Mouse (Mus musculus): ENCODE data around the gene Pnldc1. TPM values are rescaled to one million over a fixed set of nuclear protein-coding genes. Genes with fewer than 3 reads are reported as not detected.
"Not testable (repeated sequence)": the region's sequence is repeated elsewhere in the genome, so short reads cannot be mapped to it uniquely, and the experiment has no call there.

Pnldc1 gene
- polyA plus RNA-seq, 1 experiment = 0.79 TPM

DNA sequence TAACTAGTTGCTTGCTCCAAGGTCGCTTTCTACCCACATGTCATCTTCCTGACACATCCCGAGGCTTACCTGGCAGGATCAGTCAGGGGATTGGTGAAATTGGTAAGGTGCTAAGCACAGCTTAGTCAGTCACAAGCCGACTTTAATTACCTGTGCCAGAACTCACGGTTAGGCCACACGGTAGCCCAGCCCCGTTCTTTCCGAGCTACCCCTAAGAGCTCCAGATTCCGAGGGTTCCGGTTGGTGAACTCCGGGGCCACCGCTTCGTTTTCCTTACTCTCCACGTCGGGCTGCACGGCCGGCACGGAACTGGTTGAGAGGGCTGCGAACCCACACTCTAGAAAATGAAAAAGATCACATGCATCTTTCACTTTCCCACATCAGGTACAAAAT, 5.5 kb upstream of the Pnldc1 start, which contains the start of gene Tcp1:
TSS of gene Tcp1 (plus strand) at position 214 of the 393 bp plus-strand sequence.
- under 1% methylated on average over 18 of the region's 18 CpGs for WGBS
- no peak for DNase-seq (ENCODE audit: low read depth, low spot score)

DNA sequence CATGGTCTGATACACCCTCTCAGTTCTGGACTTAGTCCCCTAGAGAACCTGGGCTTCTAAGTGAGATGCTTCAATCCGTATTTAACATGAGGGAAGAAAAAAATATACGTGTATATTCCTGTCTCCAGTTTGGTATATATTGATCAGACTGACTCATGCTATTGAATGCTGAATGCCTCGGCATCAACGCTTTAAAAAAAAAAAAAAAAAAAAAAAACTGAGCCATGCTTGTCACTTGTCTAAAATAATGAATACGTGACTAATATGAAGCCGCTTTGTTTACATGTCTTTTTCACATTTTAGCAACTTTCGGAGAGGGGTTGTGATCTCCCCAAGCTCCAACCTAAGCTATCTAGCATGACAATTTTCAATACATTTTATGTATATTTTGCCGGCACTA, 361 bp upstream of the Pnldc1 start:
- DNase-seq (ENCODE audit: low read depth, low spot score) = no peak
- 87% methylated on average over 8 of the region's 8 CpGs for WGBS

DNA sequence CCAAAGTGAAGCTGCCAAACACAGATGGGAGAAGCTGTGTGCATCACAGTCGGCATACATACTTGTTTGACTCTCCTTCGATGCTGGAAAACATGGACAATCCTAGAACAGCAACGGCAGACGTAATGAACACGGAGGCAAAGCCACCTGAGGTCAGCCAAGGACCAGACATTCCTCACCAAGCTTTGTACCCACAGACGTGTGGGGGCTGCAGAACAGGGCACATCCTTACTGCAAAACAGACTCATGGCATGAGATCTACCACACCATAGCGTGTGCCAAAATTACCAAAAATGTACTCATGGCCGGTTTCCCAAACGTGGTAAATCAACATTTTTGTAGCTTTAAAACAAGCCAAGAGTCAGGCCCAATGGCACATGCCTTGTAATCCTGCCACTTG, 3.6 kb downstream of the Pnldc1 start:
- DNase-seq (ENCODE audit: low read depth, low spot score) = no peak
- WGBS = 87% methylated on average over 9 of the region's 9 CpGs

DNA sequence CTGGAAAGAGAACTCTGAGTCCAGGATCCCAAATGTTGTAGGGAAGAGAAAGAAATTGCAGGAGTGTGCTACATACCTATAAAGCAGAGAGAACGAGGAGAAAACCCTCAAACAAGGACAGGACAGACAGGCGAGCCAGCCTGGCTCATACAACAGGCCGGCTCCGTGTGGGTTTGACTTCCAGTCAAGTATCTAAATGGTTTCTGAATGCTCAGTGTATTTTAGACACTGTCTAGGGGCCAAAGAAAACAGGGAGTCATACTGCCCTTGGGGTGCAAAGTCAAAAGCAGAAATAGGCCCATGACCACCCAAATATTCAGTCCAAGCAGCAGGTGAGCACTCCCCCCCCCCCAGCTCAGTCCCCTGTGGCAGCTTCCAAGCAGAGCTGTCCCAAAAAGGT, 4.2 kb downstream of the Pnldc1 start:
- WGBS = 82% methylated on average over 4 of the region's 4 CpGs
- DNase-seq (ENCODE audit: low read depth, low spot score) = no peak

DNA sequence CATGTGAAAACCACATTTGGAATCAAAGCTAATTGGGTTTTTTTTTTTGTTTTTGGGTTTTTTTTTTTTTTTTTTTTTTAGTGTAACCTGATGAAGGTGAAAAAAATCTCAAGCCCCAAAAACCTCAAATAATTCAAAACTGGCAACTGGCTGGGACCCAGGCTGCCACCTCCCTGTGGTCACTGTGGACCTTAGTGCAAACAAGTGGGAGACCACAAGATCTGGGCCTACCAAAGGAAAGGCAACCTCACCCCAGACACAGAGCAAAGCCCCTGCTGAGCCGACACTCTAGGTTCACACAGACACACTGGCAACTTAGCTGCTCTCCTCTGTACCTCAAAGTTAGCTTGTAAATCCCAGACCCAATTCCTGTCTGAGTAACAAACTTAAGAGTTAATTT, 5.7 kb downstream of the Pnldc1 start:
- 87% methylated on average over 1 of the region's 1 CpGs for WGBS
- no peak for DNase-seq (ENCODE audit: low read depth, low spot score)

DNA sequence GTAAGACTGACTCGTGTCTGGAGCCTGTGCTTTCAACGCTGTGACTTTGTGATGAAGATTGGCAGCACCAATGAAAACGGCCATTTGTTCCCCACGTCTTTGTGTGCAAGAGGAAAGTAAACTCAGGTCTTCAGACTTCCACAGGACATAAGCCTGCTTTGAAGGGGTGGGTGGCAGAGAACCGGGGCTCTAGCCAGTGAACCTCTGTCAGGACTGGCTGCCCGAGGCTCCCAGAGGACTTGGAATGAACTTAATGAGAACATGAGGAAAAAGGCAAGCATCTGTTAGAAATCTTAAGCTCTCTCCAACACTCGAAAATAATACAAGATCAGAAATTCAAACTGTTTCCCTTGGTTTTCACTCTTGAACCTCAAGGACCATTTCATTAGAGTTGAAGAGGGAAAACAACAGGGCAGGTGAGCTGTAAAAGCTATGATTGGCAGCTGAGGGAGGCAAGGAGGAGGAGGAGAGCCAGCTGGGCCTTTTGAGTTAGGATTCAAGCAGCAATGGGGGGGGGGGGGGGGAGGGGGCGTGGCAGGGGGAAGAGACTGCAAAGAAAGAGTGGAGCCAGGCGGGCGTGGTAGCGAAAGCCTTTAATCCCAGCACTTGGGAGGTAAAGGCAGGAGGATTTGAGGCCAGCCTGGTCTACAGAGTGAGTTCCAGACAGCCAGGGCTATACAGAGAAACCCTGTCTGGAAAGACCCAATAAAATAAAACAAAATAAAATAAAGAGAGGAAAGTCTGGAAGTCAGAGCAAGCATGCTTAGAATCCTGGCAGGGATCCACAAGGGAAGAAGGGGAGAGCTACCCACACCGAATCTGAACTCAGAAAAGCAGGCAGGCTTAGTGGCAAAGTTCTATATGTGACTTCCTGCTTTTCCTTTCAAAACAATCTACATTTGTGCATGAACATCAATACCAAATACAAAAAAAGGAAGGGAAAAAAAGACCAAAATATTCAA, 6.4 kb downstream of the Pnldc1 start:
- 66% methylated on average over 11 of the region's 12 CpGs for WGBS
- DNase-seq (ENCODE audit: low read depth, low spot score) = no peak

DNA sequence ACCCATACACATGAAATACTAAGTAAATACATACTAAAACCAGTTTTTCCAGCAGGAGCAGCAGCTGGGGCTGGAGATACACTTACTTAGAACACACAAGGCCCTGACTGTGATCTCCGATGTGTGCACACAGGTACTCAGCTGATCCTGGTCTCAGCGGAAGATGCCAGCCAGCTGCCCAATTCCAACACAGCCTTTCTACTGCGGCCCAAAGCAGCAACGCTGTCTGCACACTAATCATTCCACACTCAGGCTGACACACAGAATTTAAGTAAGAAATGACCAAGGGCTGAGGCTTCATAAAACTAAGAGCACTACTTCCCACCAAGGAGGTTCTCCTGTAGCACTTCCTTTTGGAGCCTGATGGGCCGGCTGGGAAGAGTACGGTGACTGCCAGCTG, 7.7 kb downstream of the Pnldc1 start:
- WGBS = 89% methylated on average over 6 of the region's 6 CpGs
- no peak for DNase-seq (ENCODE audit: low read depth, low spot score)

DNA sequence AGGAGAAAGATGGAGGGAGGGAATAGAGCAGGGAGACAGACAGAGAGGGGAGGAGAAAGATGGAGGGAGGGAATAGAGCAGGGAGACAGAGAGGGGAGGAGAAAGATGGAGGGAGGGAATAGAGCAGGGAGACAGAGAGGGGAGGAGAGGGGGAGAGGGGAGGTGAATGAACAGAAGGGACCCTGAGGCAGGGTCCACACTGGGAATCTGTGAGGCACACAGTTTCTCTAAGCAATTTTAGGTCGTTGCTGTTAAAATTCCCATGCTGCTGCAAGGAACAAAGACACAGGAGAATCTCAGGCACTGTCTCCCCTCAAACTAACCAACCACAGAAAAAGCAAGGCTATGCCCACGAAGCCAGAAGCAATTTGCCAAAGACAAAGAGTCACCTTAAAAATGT, 11.4 kb downstream of the Pnldc1 start:
- not testable (repeated sequence) for DNase-seq (ENCODE audit: low read depth, low spot score)
- WGBS = 40% methylated on average over 2 of the region's 2 CpGs

DNA sequence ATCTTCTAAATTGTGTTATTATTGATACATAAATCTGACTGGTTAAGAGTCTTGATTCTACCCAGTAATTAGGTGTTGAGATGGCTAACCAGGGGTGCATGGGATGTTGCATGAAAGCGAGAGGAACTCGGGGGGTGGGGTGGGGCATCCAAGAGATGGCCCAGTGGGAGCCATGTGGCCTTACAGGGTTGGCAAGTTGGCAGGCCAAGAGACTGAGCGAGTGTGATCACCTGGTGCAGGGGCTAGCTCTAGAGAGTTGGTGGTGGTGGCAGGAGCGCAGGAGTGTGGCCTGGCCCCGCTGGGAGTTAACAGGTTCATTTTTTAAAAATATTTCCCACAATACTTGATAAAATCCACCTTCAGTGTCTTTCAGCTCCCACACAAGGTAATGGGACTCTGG, 12.4 kb downstream of the Pnldc1 start:
- WGBS = 95% methylated on average over 5 of the region's 5 CpGs
- no peak for DNase-seq (ENCODE audit: low read depth, low spot score)

DNA sequence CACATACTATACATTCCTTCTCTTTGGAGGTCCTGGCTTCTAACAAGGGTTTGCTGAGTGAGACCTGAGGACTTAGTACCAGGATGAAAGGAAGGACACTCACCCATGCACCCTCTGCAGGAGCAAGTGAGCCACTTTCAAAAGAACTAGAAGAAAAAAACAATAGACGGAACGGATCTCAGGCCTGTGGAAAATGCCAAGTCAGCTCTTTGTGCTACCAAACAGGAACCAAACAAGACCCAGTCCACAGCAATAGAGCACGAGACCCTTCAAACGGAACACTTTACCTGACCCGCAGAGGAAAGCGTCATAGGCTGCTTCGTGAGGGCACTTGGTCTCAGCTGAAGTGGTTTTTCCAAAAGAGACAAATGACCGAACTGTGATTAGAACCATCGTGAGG, 18.0 kb downstream of the Pnldc1 start:
- 93% methylated on average over 9 of the region's 9 CpGs for WGBS
- DNase-seq (ENCODE audit: low read depth, low spot score) = no peak

DNA sequence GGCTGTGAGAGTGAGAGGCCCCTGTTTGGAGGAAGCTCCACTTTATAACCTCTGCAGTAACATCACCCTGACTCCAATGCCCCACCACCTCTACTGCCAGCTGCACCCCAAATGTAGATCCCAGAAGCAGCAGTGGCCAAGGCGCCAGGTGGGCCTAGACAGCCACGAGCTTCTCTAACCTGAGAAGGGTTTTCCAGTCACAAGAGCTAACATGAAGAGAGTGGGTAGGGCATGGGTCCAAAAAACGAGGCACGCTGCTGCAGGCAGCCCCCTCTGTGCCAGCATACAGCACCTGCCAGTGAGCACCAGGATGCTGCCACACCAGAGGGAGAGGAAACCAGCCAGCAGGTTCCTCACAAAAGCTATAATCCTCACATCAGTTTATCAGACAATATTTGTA, 19.0 kb downstream of the Pnldc1 start:
- DNase-seq (ENCODE audit: low read depth, low spot score) = no peak
- 86% methylated on average over 4 of the region's 4 CpGs for WGBS

DNA sequence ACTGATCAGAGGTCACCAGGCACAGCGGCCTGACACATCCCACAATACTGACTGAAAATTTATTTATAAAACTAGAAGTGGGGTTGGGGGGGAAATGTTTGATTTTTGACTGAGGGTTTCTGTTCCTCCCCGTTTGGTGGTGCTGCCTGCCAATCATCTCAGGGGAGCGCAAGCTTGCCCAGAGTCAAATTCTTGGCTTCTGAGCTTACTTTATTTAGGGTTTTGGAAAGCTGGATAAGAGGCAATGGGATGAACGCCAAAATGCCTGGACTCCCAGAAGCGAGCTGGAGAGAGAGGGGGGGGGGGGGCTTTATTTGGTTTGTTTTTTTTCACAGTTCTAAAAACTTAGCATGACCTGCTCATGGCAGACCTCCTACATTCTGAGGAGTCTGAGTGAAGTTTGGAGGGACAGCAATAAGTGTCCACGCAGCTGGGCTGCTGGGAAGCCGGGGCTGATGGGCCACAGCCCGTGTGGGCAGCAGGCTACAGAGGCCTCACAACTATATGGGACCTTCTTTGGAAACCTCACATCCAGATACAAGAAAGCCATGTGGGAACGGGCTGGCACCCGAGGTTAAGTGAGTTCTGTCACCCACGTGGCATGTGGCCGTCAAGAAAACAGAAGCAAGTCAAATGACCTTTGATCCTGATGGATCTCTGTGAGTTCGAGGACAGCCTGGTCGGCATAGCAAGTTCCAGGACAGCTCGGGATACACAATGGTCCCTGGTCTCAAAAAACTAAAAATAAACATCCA, 22.8 kb downstream of the Pnldc1 start:
- 72% methylated on average over 15 of the region's 15 CpGs for WGBS
- DNase-seq (ENCODE audit: low read depth, low spot score) = no peak

DNA sequence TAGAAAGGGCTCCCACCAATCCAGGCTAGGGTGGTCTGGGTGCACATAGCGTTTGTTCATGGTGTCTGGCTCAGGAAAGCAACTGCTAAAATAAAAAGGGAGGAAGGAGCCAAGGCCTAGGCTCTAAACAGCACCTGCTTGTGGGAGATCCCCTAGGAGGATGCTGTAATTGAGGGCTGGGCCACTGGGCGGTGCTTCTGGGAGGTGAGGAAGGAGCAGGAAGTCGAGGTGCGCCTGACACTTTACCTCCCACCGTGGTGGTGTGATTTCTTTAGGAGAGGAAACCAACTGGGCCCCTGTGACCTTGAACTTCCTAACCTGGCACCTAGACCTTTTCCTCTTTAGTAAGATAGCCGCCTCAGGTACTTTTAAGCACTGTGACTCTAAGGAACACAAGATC, 23.4 kb downstream of the Pnldc1 start:
- no peak for DNase-seq (ENCODE audit: low read depth, low spot score)
- 22% methylated on average over 6 of the region's 6 CpGs for WGBS

DNA sequence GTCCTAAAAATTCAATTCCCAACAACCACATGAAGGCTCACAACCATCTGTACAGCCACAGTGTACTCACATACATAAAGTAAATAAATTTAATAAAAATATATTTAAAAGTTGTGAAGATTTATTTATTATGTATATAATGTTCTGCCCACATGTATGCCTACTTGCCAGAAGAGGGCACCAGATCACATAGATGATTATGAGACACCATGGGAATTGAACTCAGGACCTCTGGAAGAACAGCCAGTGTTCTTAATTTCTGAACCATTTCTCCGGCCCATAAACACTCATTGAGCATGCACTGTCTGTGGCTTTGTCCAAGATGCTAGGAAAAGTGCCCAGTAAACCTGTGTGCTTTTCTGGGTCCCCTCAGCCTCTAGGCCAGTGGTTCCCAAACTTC, 28.8 kb downstream of the Pnldc1 start:
- WGBS = 90% methylated on average over 1 of the region's 1 CpGs
- DNase-seq (ENCODE audit: low read depth, low spot score) = no peak

DNA sequence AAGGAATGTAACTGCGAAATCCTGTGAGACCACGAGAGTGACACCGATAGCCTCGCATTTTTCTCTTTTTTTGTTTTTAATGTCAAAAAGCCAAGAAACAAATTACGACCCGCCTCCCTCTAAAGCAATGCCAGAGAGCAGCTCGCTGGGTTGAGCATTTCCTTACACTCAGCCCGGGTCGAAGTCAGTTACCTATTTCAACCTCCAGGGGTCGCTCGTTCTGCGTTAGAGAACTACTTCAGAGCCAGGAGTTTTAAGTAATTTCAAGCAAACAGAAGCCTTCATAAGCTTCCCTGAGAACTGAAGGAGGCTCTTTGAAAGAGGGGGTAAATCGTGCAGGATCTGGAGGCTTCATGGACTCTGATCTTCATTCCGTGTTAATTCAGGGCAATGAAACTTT, 29.9 kb downstream of the Pnldc1 start:
- DNase-seq (ENCODE audit: low read depth, low spot score) = peak; percentile 59
- WGBS = 1% methylated on average over 14 of the region's 14 CpGs

DNA sequence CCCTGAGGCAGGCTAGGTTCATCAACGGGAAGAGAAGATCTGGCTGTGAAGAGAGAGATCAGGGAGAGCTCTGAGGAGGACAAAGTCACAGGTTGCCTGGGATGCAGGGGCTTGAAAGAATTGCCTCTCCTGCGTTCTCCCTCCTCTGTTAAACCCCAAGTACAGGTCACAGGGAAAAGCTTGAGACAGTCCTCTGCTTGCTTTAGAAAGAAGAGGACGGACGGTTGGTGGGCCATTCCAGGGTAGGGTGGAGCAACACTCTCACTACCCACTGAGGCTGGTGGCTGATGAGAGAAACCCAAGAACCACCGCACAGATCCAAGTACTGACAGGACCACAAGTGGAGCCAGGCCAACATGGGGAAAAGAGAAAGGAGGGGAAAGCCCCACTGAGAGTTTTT, 34.3 kb downstream of the Pnldc1 start, which contains the start of gene Mrgprh:
TSS of gene Mrgprh (plus strand) at position 301 of the 400 bp plus-strand sequence.
- WGBS = 73% methylated on average over 5 of the region's 5 CpGs
- no peak for DNase-seq (ENCODE audit: low read depth, low spot score)

DNA sequence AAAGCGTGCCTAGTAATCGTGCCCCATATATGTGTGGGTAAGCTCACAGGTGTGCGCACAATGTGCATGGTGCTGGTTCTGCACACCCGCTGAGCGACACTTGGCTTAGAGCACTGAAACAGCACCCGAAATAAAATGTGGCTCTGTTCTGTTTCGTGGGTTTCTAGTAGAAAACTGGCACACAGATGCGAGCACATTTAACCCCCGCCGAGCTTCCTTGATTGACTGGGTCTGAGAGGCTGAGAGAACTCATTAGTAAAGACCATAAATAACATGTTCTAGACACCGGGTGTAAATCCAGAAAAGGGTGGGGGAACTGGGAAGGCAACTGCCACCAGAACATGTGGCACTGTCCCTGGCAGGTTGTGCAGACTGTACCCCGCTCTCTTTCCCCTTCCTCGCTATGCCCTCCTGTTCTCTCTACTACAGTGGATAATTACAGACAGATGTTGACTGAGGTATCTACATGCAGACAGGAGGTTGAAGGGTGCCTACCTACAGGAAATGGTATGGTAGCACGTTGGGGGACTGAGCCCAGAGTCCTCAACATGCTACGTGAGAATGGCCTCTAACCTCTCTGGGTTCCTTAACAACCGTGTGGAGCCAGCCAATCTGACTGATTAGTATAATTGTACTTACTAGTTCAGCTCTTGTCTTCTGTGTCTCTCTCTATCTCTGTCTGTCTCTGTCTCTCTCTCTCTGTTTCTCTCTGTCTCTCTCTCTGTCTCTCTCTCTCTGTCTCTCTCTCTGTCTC, 37.6 kb downstream of the Pnldc1 start:
- 60% methylated on average over 16 of the region's 16 CpGs for WGBS
- DNase-seq (ENCODE audit: low read depth, low spot score) = no peak

DNA sequence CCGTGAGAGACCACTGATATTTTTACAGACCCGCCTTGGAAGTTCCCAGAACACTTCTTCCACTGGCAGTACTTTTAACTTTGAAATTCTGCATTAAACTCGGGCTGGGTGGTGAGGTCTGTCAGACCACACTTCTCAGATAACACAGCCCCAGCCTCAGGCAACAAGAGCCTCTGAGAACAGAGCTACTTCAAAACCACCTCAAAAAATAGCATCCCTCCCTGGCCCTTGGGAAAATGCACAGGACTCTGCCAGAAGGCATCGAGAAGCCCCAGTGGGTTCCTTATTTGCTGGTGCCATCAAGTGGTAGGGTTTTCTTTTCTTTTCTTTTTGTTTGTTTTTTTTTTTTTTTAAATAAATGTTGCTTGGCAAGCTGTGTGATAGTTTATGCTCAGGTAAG, 41.4 kb downstream of the Pnldc1 start:
- WGBS = 27% methylated on average over 4 of the region's 4 CpGs
- no peak for DNase-seq (ENCODE audit: low read depth, low spot score)

DNA sequence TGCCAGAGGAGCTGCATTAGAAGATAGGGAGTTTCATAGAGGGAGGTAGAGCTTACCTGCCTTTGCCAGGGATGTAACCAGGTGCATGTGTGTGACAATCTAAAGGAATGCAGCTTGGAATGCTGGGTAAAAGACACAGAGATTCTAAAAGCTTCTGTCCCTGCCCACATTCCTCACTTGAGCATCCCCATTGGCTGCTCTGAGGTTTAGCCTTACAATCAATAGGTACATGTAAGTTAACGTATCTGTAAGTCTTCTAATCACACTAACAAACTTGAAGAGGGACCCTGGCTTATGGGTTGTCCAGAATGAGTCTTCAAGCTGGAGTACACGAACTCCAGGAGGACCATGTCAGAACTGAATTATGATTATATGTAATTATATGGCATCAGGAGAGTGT, 42.0 kb downstream of the Pnldc1 start, which contains the start of gene Mas1:
TSS of gene Mas1 (minus strand) at position 101 of the 400 bp plus-strand sequence.
- 43% methylated on average over 2 of the region's 2 CpGs for WGBS
- no peak for DNase-seq (ENCODE audit: low read depth, low spot score)

DNA sequence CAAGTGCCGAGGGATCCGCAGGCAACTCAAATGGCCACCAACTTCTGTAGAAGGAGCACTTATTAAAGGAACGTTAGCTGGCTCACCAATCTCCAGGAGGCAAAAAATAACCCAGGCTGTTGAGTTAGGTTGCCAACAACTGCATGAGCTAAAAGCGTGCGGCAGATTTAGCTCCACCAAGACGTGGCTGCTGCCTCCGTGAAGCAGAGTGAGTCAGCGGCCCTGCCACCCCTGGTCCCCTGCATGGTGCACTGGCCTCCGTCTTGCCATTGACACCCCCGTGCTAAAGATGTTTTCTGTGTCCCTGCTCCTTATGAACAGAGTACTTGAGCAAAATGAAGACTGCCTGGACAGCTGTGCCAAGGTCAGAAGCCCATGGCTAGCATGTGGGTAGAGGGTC, 43.2 kb downstream of the Pnldc1 start:
- DNase-seq (ENCODE audit: low read depth, low spot score) = no peak
- WGBS = 81% methylated on average over 10 of the region's 10 CpGs
